Mouse (Mus musculus) forebrain, embryonic 13.5 days (tissue): Measurements from ENCODE around the gene Tspan14. TPM values are rescaled to one million over a fixed set of nuclear protein-coding genes. Genes with fewer than 3 reads are reported as not detected.

ENCODE experiments used
- ATAC-seq: fragments of 200-750 bp; cut with Nextera tagmentation; 2 replicates; pipeline ENCODE4 v1.8.0; 2017
- H3K27ac ChIP-seq: fragments of 300-500 bp; sonication (generic); 2 replicates; pipeline ENCODE4 v1.5.1; 2015; ENCODE audit warnings: inconsistent platforms, mild to moderate bottlenecking, moderate library complexity
- H3K27me3 ChIP-seq: fragments of 300-500 bp; sonication (generic); 2 replicates; pipeline ENCODE4 v1.6.1; 2015; ENCODE audit warnings: mild to moderate bottlenecking, inconsistent platforms
- H3K36me3 ChIP-seq: fragments of 300-500 bp; sonication (generic); 2 replicates; pipeline ENCODE4 v1.6.1; 2015; ENCODE audit warnings: mild to moderate bottlenecking, inconsistent platforms; ENCODE audit not compliant: poor library complexity, severe bottlenecking
- H3K4me1 ChIP-seq: fragments of 300-500 bp; sonication (generic); 2 replicates; pipeline ENCODE4 v1.6.1; 2015; ENCODE audit warnings: inconsistent platforms
- H3K4me2 ChIP-seq: fragments of 300-500 bp; sonication (generic); 2 replicates; pipeline ENCODE4 v1.6.1; 2015; ENCODE audit warnings: inconsistent platforms, mild to moderate bottlenecking, moderate library complexity
- H3K4me3 ChIP-seq: fragments of 300-500 bp; sonication (generic); 2 replicates; pipeline ENCODE4 v1.5.1; 2015; ENCODE audit warnings: mild to moderate bottlenecking, inconsistent platforms
- H3K9ac ChIP-seq: fragments of 300-500 bp; sonication (generic); 2 replicates; pipeline ENCODE4 v1.6.1; 2015; ENCODE audit warnings: mild to moderate bottlenecking, inconsistent platforms
- H3K9me3 ChIP-seq: fragments of 300-500 bp; sonication (generic); replicated peaks from 2 replicates; pipeline ENCODE4 v1.6.1; 2016; ENCODE audit warnings: inconsistent platforms
- WGBS: fragments of 180-500 bp; shearing (Covaris S2); methylation state at CpG from one replicate; pipeline ENCODE4 v1.1.7; 2015; 5-methylcytosine and 5-hydroxymethylcytosine counted together
- polyA plus RNA-seq: library from polyadenylated mRNA; unstranded; fragments of >200 nt; fragmentation: Nextera tagmentation; extraction: Ambion mirVana; gene quantifications from 2 replicates; pipeline ENCODE4 v1.2.1, GENCODE M21; 2015

Gene Tspan14
- polyA plus RNA-seq, 1 experiment from 2014 or later = 84.1 TPM

- ATAC-seq = no peak
- no peaks in the 10 kb centered on the region for H3K27me3 ChIP-seq
These were observed 80.0 kb downstream of the Tspan14 start for GRCm38 (mm10) chr14:40886428-40887202.

GRCm38 (mm10) chr14:40885752-40886151 lies 80.9 kb downstream of the Tspan14 start:
- Histone ChIP-seq H3K9me3 (no peaks in the 10 kb centered on the region), H3K4me2 (no peak overlapping the region), H3K4me3 (no peak overlapping the region), H3K27me3 (no peaks in the 10 kb centered on the region), H3K4me1 (no peaks in the 10 kb centered on the region), H3K36me3 (no peaks in the 10 kb centered on the region), H3K9ac (no peak overlapping the region), H3K27ac (no peak overlapping the region)
- no peak for ATAC-seq
- WGBS = 65% methylated on average over 1 of the region's 1 CpGs

More at GRCm38 (mm10) chr14:40886428-40887202, 80.0 kb downstream of the Tspan14 start:
- H3K4me3 ChIP-seq = no peak overlapping the region
- H3K9ac ChIP-seq = no peak overlapping the region
- H3K4me2 ChIP-seq = no peak overlapping the region
- no peaks in the 10 kb centered on the region for H3K9me3 ChIP-seq
- no peak overlapping the region for H3K27ac ChIP-seq
- H3K4me1 ChIP-seq = no peaks in the 10 kb centered on the region
- no peaks in the 10 kb centered on the region for H3K36me3 ChIP-seq
- 84% methylated on average over 6 of the region's 6 CpGs for WGBS

GRCm38 (mm10) chr14:40885225-40885624 lies 81.4 kb downstream of the Tspan14 start:
- no peak overlapping the region for H3K4me2 ChIP-seq
- H3K36me3 ChIP-seq = no peaks in the 10 kb centered on the region
- no peak overlapping the region for H3K4me3 ChIP-seq
- WGBS = 40% methylated on average over 4 of the region's 4 CpGs
- H3K9me3 ChIP-seq = no peaks in the 10 kb centered on the region
- H3K27me3 ChIP-seq = no peaks in the 10 kb centered on the region
- H3K9ac ChIP-seq = no peak overlapping the region
- no peaks in the 10 kb centered on the region for H3K4me1 ChIP-seq
- H3K27ac ChIP-seq = no peak overlapping the region
- no peak for ATAC-seq

- Histone ChIP-seq H3K9ac (no peak overlapping the region), H3K27ac (no peak overlapping the region), H3K9me3 (no peaks in the 10 kb centered on the region), H3K4me2 (no peak overlapping the region), H3K4me3 (no peak overlapping the region), H3K4me1 (no peaks in the 10 kb centered on the region), H3K27me3 (no peaks in the 10 kb centered on the region), H3K36me3 (peaks cover 6% of the 10 kb centered on the region; the same call in 1 of the 2 replicates)
- ATAC-seq = no peak
These were observed 92.0 kb downstream of the Tspan14 start for GRCm38 (mm10) chr14:40874565-40874964.

- no peaks in the 10 kb centered on the region for H3K9me3 ChIP-seq
- no peaks in the 10 kb centered on the region for H3K4me1 ChIP-seq
- no peak for ATAC-seq
- WGBS = 93% methylated on average over 5 of the region's 5 CpGs
- H3K27ac ChIP-seq = no peak overlapping the region
- peaks cover 6% of the 10 kb centered on the region; the same call in 1 of the 2 replicates for H3K36me3 ChIP-seq
- H3K4me3 ChIP-seq = no peak overlapping the region
- H3K9ac ChIP-seq = no peak overlapping the region
- no peaks in the 10 kb centered on the region for H3K27me3 ChIP-seq
- no peak overlapping the region for H3K4me2 ChIP-seq
These were observed 92.6 kb downstream of the Tspan14 start for GRCm38 (mm10) chr14:40873961-40874360.

- no peaks in the 10 kb centered on the region for H3K27me3 ChIP-seq
- no peaks in the 10 kb centered on the region for H3K4me1 ChIP-seq
- WGBS = 84% methylated on average over 3 of the region's 3 CpGs
- no peak overlapping the region for H3K4me3 ChIP-seq
- H3K9me3 ChIP-seq = no peaks in the 10 kb centered on the region
- no peak overlapping the region for H3K4me2 ChIP-seq
- H3K9ac ChIP-seq = no peak overlapping the region
- peaks cover 6% of the 10 kb centered on the region; the same call in 1 of the 2 replicates for H3K36me3 ChIP-seq
- no peak overlapping the region for H3K27ac ChIP-seq
- no peak for ATAC-seq
These were observed 96.0 kb downstream of the Tspan14 start for GRCm38 (mm10) chr14:40870598-40870997.

- H3K4me2 ChIP-seq = no peak overlapping the region
- 46% methylated on average over 6 of the region's 6 CpGs for WGBS
- H3K9me3 ChIP-seq = no peaks in the 10 kb centered on the region
These were observed 101.6 kb downstream of the Tspan14 start for GRCm38 (mm10) chr14:40864811-40865514.

GRCm38 (mm10) chr14:40863659-40864058 lies 102.9 kb downstream of the Tspan14 start:
- peaks cover 5% of the 10 kb centered on the region; the same call in 1 of the 2 replicates for H3K36me3 ChIP-seq
- WGBS = 83% methylated on average over 3 of the region's 3 CpGs
- H3K4me1 ChIP-seq = no peaks in the 10 kb centered on the region
- H3K9ac ChIP-seq = no peak overlapping the region
- ATAC-seq = no peak
- no peaks in the 10 kb centered on the region for H3K9me3 ChIP-seq
- H3K4me3 ChIP-seq = no peak overlapping the region
- no peak overlapping the region for H3K4me2 ChIP-seq
- H3K27ac ChIP-seq = no peak overlapping the region
- H3K27me3 ChIP-seq = no peaks in the 10 kb centered on the region

More at GRCm38 (mm10) chr14:40864811-40865514, 101.6 kb downstream of the Tspan14 start:
- Histone ChIP-seq H3K9ac (no peak overlapping the region), H3K4me1 (no peaks in the 10 kb centered on the region), H3K27ac (no peak overlapping the region), H3K27me3 (no peaks in the 10 kb centered on the region), H3K36me3 (0 out of 2 replicates have a peak, but pooled peaks cover 3% of the 10 kb centered on the region), H3K4me3 (no peak overlapping the region)
- no peak for ATAC-seq

GRCm38 (mm10) chr14:40863022-40863421 lies 103.6 kb downstream of the Tspan14 start:
- H3K27ac ChIP-seq = no peak overlapping the region
- H3K4me1 ChIP-seq = no peaks in the 10 kb centered on the region
- peaks cover 5% of the 10 kb centered on the region; the same call in 1 of the 2 replicates for H3K36me3 ChIP-seq
- no peak overlapping the region for H3K4me3 ChIP-seq
- H3K27me3 ChIP-seq = no peaks in the 10 kb centered on the region
- no peak overlapping the region for H3K9ac ChIP-seq
- no peaks in the 10 kb centered on the region for H3K9me3 ChIP-seq
- ATAC-seq = no peak
- no peak overlapping the region for H3K4me2 ChIP-seq

Other genes starting within 250 kb of the Tspan14 start
- gene Sh2d4b, start 73.5 kb downstream of the Tspan14 start, polyA plus RNA-seq = 2.3 and 2.4 TPM in 2 replicates
- 49.7 and 57.8 TPM in 2 replicates for gene Fam213a, start 47.0 kb upstream of the Tspan14 start, polyA plus RNA-seq
- gene Dydc2, start 102.4 kb upstream of the Tspan14 start, polyA plus RNA-seq = 0.21 and 0.44 TPM in 2 replicates
- gene Dydc1, start 106.1 kb upstream of the Tspan14 start, polyA plus RNA-seq = 0.28 TPM in 1 of 2 replicates, not detected in the other
- gene Mat1a, start 138.2 kb upstream of the Tspan14 start, polyA plus RNA-seq = not detected in 2 replicates
- gene Sftpa1, start 165.0 kb upstream of the Tspan14 start, polyA plus RNA-seq = not detected in 2 replicates
- not detected in 2 replicates for gene Mbl1, start 184.7 kb upstream of the Tspan14 start, polyA plus RNA-seq
- gene Sftpd, start 218.3 kb upstream of the Tspan14 start, polyA plus RNA-seq = not detected in 2 replicates